Mouse (Mus musculus) left cerebral cortex, postnatal 36 days (tissue): ENCODE data around the gene Plin4. TPM values are rescaled to one million over a fixed set of nuclear protein-coding genes. Genes with fewer than 3 reads are reported as not detected.

Experiments used
- DNase-seq, 2 experiments: peaks; one replicate each; pipeline ENCODE4 v3.0.0; 2021 to 2022; ENCODE audit warnings: low spot score in 2 of 2, mixed read lengths in 1 of 2
- intact Hi-C: fragments of 180-260 bp; cut with DNase I; formaldehyde crosslinking; loops from one replicate; pipeline ENCODE4 v1.15.1; 2025
- total RNA-seq, 2 experiments: library from RNA; stranded (reverse); gene quantifications; 2 replicates each; pipeline ENCODE4 v1.2.3; 2021

The Plin4 gene
- total RNA-seq, 2 experiments from 2014 or later = 2.9 to 6.4 TPM

DNA sequence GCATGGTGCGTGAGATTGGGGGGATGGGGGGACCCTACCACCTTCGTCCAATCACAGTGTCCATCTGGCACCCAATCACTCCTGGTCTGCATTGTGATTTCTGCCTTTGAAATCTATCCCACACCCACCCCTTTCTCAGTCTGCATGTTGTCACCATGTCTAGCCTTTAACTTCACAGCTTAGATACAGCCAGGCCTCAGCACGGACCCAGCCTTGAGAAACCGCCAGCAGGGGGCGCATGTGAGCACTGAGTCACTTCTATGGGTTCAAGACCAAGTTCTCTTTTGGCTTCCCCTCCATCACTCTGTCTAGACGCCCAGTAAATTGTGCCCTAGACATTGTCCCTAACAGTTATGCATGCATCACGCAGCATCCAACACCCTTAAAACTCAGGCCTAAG lies 22.2 kb upstream of the Plin4 start:
- DNase-seq = peak in 1 of 2 experiments; percentile 46
- intact Hi-C loops = loop anchor here (5.0 kb wide), 1 partner anchor 125 kb away; the partner anchor contains the start of gene Fem1a

DNA sequence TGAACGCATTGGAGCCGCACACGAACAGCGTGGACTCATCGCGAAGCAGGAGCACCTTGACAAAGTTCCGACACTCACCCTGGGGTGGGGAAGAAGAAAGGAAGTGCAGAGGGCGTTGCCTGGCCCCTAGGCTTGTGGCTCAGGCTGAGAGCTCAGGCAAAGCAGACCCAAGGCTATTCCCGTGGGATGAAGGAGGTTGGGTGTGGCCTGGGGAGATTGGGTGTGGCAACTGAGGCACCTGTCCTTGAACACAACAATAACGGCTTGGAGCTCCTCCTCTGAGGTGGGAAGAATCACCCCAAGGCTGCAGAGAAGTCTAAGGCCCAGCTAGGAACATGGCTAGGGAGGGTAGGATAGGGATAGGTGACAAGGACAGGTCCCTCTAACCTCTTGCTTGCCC lies 21.5 kb upstream of the Plin4 start:
- DNase-seq = no peak
- intact Hi-C loops = loop anchor here (5.0 kb wide), 1 partner anchor 126 kb away; the partner anchor contains the start of gene Fem1a

DNA sequence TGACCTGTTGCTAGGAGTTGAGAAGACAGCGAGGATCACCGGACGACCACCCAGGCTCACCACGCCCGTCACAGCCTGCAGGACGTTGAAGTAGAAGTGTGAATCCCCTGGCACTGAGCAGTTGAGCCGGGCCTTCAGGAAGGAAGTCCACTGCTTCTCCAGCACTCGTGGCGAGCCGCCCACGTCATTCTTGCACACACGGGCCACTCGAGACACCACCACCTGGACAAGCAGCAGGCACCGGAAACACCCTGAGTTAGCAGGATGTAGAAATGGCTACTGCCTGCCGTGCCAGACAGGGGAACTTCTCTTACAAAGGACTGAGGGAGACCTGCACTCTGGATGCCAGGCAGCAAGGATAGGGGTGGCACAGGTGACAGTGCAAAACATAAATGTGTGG lies 18.6 kb upstream of the Plin4 start:
- intact Hi-C loops = no loop called here
- no peak for DNase-seq

DNA sequence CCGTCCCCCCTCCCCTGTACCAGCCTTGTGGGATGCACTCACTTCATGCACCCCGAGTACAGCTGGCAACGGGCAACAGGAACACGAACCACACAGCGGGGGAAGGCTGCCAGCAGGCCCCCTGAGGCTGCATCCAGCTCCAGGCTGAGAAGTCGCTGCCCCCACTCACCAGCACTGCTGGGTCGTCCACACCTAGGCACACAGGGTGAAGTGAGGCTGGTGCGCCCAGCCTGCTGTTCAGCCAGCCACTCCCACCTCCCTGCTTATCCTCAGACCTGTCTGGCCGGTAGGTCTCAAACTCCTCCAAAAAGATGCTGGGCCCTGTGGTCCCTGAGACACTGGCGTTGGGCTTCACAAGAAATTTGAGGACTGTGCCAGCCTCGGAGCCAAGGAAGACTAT lies 16.6 kb upstream of the Plin4 start:
- no peak for DNase-seq
- intact Hi-C loops = no loop called here

DNA sequence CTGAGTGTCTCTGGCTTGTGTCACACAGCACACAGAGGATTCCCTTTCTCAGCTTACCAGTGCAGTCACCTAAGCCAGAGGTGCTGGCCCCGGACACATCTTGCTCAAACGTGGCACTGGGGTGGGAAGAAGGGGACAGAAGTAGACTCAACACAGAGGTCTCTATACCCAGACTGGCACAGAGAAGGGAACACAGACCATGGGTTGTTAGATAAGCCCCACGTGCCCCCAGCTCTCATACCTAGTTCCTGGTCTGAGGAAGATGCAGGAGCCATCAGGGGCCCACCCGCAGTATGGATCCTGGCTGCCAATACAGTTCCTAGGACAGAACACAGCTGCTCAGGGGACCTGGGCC lies 15.7 kb upstream of the Plin4 start:
- intact Hi-C loops = no loop called here
- no peak for DNase-seq

DNA sequence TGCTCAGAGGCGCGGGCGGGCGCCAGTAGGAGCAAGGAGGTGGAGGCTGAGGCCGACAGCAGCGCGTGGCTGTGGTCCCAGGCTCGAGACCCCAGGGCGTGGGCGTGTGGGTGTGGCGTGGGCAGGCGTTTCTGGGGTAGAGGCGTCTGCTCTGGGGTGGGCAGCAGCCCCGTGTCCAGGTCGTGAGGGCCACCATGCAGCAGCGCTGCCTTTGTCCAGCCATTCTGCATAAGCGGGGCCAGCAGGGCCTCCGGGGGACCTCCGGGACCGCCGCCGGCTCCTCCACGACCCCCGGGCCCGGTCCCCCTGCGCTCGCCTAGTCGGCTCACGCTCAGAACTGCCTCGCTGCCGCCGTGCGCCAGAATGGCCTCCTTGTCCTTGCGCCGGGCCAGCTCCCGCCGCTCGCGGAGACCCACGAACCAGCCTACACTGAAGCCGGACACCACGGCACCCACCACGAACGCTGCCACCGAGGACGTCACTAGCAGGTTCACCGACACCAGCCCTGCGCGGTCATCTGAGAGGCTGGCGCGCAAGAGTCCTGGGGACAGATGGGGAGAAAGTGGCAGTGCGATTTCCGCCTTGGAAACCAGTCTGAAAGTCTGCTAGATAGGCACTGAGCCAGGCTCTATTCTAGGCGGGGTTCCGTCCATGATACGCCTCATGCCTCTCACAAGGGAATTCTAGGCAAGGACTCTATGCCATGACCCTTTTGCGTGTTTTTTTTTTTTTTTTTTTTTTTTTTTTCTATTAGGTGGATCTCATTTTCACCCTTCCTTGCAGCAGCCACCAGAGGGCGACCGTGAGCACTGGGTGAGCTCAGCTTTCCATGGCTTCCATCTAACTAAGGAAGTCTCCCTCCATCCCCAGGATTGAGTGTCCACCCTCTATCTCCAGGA lies 15.0 kb upstream of the Plin4 start:
- intact Hi-C loops = loop anchor here (5.0 kb wide), 1 partner anchor 33 kb away; no protein-coding TSS in a partner anchor
- peak; percentile 50 to 58 for DNase-seq

DNA sequence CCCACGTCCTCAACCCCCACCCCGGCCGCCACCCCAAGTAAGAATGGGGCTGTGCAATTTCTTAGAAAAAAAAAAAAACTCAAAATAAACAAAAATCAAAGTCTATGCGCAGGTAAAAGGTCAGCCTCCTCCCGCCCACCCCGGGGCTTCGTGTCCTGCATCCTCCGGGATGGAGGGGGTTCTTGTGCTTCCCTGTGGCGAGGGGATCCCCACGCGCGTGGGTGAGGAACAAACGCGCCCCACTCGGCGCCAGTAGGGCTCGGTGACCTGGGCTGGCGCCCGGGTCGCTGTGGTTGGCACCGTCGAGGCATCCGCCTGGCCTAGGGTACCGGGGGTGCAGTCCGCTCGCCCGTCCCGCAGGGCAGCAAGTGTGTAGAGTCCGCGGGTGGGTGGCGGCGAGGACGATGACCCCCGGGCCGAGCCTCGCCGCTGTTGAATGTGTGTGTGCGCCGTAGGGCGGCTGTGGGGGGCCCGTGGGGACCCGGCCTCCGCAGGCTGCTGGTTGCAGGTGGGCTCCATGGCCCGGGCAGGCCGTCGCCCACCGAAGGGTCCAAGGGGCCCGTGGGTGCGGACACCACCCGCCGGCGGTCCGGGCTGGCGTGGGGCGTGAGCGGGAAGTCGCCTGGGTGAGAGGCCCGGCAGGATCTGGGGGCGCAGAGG lies 14.2 kb upstream of the Plin4 start:
- intact Hi-C loops = loop anchor here (5.0 kb wide), 1 partner anchor 33 kb away; no protein-coding TSS in a partner anchor
- DNase-seq = no peak

DNA sequence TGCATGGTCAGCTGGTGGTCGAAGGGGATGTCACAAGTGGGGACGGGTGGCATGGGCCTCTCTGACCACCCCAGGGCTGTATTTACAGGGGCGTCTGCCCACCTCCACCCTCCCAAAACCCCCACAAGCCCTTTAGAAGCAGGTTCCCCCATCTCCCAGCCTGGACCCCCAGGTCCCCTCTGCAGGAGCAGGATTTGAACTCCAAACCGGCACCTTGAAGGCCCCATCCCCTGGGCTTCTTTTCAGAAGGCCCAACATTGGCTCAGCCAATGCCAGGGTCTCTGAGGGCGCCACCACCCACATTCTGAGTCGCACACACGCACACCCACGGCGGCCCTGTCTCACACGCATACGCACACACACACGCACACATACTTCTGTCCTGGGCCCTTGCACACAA lies 13.6 kb upstream of the Plin4 start:
- intact Hi-C loops = loop anchor here (5.0 kb wide), 1 partner anchor 34 kb away; no protein-coding TSS in a partner anchor
- no peak for DNase-seq

DNA sequence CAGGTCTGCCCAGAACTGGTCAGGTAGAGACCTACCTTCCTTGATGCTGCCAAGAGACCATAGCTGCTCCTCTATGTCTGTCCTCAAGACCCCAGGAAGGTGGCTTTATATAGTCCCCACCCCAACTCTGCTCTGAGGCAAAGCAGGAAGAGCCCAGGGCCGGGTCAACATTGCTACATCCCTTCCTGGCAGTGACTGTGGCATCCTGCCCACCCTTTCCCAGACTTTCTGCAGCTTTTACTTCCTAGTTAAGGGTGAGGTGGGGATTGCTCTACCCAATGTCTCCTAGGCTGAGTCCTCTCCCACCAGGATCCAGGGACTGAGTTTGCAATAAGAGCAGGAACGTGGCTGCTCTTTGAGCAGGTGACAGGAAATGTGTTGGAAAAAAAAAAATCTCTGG lies 12.2 kb upstream of the Plin4 start, which contains the start of gene Lrg1:
Lrg1 (minus strand) TSS at position 176 of the 400 bp plus-strand sequence.
- intact Hi-C loops = loop anchor here (5.0 kb wide), 1 partner anchor 35 kb away; no protein-coding TSS in a partner anchor
- DNase-seq = no peak

DNA sequence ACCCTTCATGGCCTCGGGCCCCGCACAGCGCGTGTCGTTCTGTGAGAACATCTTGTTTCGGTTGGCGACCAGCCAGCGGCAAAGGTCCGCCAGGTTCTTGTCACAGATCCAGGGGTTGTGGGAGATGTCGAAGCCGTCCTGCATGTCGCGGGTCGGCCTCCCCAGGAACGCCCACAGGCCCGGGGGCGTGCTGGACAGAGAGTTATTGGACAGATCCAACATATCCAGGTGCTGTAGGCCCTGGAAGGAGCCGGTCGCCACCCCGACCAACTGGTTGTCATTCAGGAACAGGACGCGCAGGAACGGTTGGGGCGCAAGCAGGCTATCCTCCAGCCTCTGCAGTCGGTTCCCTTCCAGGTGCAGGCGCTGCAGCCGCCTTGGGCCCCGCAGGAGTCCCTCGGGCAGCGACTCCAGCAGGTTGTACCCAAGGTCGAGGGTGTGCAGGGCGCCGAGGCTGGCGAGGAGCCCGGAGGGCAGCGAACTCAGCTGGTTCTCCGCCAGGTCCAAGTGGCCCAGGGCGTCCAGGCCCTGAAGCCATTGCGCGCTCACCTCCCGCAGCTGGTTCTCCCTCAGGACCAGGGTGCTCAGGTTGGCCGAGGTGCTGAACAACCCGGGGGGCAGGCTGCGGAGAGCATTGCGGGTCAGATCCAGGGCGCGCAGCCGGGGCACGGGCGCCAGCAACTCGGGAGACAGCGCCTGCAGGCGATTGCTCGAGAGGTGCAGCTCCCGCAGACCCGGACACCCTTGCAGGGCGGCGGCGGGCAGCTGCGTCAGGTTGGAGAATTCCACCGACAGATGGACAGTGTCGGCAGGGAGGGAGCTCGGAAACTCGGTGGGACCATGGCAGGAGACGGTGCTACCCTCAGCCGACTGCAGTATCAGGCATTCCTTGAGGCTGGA lies 10.6 kb upstream of the Plin4 start:
- intact Hi-C loops = loop anchor here (5.0 kb wide), 1 partner anchor 37 kb away; no protein-coding TSS in a partner anchor
- DNase-seq = no peak

DNA sequence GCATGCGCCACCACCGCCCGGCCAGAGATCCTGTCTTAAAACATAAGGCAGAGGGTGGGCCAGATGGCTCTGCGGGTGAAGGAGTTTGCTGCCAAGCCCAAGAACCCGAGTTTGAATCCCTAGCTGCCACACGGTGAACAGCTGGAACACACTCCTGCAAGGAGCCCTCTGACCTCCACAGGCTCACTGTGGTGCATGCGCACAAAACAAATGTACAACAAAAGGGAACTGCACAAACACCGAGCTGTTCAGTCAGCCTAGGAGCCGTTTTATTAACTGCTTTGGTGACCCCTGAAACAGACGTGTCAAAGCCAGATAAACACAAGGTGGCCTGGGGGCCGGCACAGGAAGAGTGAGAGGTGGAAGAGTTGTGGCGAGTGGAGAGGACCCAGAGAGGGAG lies 9.8 kb upstream of the Plin4 start:
- intact Hi-C loops = no loop called here
- no peak for DNase-seq

DNA sequence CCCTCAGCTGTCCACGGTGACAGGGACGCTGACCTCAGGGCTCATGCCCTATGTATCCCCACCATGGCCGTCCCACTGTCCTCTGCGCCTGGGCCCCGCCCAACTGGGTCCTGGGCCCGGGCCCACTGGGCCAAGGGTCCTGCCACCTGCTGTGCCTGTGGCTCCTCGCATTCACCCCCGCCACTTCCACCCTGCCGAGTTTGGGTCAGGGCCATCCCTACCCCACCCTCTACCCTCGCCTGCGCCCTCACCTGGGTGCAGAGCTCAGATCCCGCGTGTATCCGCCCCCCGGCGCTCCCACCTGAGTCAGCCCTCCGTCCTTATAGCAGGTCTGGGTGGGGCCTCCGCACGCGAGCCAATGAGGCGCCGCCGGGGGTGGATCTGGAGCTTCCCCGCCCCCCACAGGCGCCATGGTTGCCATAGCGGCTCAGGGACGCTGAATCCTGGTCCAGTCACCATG lies 7.7 kb upstream of the Plin4 start, which contains the start of gene Plin5:
Plin5 (minus strand) TSS at position 346 of the 460 bp plus-strand sequence.
- peak in 1 of 2 experiments; percentile 45 for DNase-seq
- intact Hi-C loops = no loop called here

DNA sequence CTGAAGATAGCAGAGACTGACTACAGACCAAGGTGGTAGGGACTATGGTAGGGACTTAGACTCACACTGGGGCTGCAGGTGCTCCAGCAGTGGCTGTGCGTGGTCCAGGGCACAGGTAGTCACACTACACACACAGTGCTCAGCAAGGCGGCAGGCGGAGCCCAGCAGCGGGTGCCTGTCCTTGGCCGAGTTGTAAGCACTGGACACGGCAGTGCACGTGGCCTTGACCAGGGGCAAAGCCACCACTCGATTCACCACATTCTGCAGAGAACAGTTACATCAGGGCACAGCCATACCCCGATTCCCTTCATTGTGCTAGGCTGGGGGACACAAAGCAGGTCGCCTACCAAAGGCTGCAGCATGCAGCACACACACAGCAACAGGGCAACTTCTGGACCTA lies 6.6 kb upstream of the Plin4 start:
- no peak for DNase-seq
- intact Hi-C loops = no loop called here

DNA sequence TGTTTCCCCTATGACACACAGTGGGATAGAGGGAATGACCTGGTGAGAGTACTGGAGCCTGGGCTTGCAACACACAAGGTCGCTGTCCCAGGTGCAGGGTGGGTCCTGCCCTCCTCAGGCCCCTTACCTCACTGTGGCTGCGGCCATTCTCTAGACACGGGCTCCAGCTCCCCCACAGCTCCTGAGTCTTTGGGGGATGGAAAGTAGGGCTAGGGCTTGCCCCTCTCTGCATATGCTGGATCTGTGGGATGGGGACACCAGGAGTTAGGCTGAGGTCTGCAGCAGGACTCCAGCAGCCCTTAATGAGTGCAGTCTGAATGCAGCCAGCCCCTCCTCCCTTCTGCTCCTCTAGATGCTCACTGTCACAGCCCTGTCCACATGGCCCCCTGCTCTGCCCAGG lies 3.1 kb upstream of the Plin4 start:
- intact Hi-C loops = no loop called here
- DNase-seq = no peak

DNA sequence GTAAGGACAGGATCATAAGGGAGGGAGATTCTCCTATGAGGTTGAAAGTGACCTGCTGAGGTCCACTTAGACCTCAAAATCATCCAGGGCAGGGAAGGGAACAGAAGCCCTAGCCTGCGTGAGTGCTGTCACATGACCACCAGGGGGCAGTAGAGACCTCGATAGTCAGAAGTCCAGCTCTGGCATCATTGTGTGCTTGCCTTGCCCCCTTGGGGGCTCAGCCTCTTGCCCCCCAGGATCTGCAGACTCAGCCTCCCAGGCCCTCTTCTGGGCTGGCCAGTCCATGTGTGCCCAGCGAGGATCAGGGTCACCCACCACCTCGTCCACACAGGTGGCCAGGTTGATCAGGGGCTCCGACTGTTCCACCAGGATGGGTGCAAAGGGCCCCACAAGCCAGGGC lies 2.3 kb upstream of the Plin4 start:
- intact Hi-C loops = no loop called here
- peak; percentile 44 to 62 for DNase-seq

DNA sequence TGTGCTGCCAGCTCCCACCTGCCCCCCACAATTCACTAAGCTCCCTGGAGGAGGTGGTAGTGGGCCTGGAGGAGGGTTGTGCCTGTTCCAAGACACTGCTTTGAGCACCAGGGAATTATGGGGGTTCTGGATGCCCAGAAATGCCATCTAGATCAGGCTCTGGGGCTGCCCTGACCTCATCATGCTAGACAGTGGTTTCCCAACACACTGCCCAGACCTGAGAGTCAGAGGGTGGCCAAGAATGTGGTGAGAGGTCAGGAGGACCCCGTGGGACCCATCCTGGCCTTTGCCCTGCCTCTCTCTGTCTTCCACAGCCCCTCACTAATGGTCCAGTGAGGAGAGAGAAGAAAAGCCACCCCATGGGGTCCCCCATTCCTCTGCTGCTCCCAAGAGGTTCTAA lies 1.4 kb upstream of the Plin4 start:
- DNase-seq = no peak
- intact Hi-C loops = no loop called here

DNA sequence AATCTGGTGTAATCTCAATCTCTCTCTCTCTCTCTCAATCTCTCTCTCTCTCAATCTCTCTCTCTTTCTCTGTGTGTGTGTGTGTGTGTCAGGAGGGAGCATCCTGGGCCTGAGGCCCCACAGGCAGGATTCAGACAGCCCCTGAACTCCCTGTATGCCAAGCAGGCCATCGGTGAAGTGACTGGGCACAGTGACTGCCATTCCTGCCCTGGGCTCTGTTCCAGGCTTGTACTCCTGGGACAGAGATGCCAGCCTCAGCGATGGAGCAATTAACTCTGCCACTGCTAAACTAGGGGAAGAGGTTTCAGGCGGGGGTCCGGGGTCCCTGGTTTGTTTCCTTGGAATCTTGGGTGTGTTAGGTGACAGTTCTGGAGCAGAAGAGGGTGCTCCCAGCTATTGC lies 968 bp upstream of the Plin4 start:
- intact Hi-C loops = no loop called here
- no peak for DNase-seq

DNA sequence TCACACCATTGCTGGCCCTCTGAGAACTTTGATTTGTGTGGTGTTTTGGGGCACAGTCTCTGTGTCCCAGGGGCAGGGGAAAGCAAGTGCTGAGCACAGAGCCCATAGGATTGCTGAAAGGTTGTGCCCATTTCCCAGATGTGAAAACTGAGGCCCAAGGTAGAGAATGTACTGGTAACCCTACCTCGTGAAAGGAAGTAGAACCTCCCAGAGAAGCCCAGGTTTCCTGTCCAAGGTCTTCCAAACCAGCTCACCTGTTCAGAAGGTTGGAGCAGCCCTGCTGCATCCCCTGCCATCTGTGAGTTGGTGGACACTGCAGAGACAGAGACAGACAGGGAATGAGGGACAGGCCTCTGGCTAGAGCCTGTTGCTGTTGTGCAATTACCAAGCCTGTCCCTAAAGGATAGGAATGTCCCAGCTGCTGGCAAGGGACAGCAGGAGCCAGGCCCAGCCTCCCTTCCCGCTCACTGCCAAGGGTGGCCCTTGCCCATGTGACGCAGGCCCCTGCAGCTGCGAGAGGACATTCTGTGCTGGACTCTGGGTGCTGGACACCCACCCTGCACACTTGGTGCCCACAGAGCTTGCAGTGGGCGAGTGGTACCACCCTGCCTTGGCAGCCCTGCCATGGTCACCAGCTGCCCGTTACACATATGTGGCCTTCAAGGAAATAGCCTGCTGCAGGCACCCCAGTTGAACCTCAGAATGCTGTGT lies 1.1 kb downstream of the Plin4 start:
- peak; percentile 75 to 77 for DNase-seq
- intact Hi-C loops = no loop called here

DNA sequence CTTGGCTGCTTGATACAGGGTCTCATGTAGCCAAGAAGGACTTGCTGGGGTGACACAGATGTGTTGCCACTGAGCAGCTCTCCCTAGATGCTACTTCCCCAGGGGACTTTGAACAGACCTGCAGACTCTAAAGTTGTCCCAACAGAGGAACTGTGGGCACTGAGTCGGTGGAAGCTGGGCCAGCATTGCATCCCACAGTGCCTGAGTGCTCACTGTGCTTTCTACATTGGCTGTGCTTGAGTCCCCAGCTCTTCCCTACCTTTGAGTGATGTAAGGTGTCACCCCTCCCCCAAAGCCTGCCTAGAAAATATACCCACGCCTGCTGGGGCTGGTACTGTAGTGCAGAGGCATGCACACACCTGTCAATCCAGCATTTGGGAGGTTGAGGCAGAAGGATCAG lies 1.9 kb downstream of the Plin4 start:
- intact Hi-C loops = no loop called here
- DNase-seq = no peak
